Mouse (Mus musculus) forebrain, embryonic 14.5 days (tissue): ENCODE measurements around the gene D17H6S53E. TPM values are rescaled to one million over a fixed set of nuclear protein-coding genes. Genes with fewer than 3 reads are reported as not detected.
"Not testable (repeated sequence)": the region's sequence is repeated elsewhere in the genome, so short reads cannot be mapped to it uniquely, and the experiment has no call there.

Experiments used
- ATAC-seq: fragments of 200-750 bp; cut with Nextera tagmentation; 2 replicates; pipeline ENCODE4 v1.8.0; 2017; ENCODE audit warnings: mild to moderate bottlenecking, moderate library complexity
- DNase-seq: peaks from one replicate; pipeline ENCODE4 v3.0.0-alpha.2; 2015; ENCODE audit warnings: low spot score
- H3K27ac ChIP-seq: fragments of 300-500 bp; sonication (generic); 2 replicates; pipeline ENCODE4 v1.5.1; 2014; ENCODE audit warnings: low read depth, mild to moderate bottlenecking, control low read depth, low read length, moderate library complexity
- H3K27me3 ChIP-seq: fragments of 300-500 bp; sonication (generic); replicated peaks from 2 replicates; pipeline ENCODE4 v1.6.1; 2014; ENCODE audit warnings: low read length, control low read depth, mixed read lengths; ENCODE audit not compliant: control insufficient read depth, insufficient read depth
- H3K36me3 ChIP-seq: fragments of 300-500 bp; sonication (generic); 2 replicates; pipeline ENCODE4 v1.6.1; 2014; ENCODE audit warnings: low read length, control low read depth; ENCODE audit not compliant: control insufficient read depth, insufficient read depth
- H3K4me1 ChIP-seq: fragments of 300-500 bp; sonication (generic); 2 replicates; pipeline ENCODE4 v1.6.1; 2014; ENCODE audit warnings: antibody characterized with exemption, low read length, control low read depth; ENCODE audit not compliant: control insufficient read depth, insufficient read depth
- H3K4me2 ChIP-seq: fragments of 300-500 bp; sonication (generic); 2 replicates; pipeline ENCODE4 v1.6.1; 2014; ENCODE audit warnings: mild to moderate bottlenecking, control low read depth, low read length
- H3K4me3 ChIP-seq: fragments of 300-500 bp; sonication (generic); 2 replicates; pipeline ENCODE4 v1.5.1; 2014; ENCODE audit warnings: low read depth, low read length, control low read depth
- H3K9ac ChIP-seq: fragments of 300-500 bp; sonication (generic); 2 replicates; pipeline ENCODE4 v1.6.1; 2014; ENCODE audit warnings: mild to moderate bottlenecking, low read length, control low read depth, moderate library complexity
- H3K9me3 ChIP-seq: fragments of 300-500 bp; sonication (generic); replicated peaks from 2 replicates; pipeline ENCODE4 v1.6.1; 2016; ENCODE audit warnings: low read length, control low read depth, mixed read lengths; ENCODE audit not compliant: control insufficient read depth
- WGBS: fragments of 180-500 bp; shearing (Covaris S2); extraction: QIAGEN DNeasy Blood & Tissue Kit; methylation state at CpG from one replicate; pipeline ENCODE4 v1.1.7; 2014; 5-methylcytosine and 5-hydroxymethylcytosine counted together
- polyA plus RNA-seq: library from polyadenylated mRNA; unstranded; fragments of >200 nt; fragmentation: Nextera tagmentation; extraction: Ambion mirVana; gene quantifications from 2 replicates; pipeline ENCODE4 v1.2.1, GENCODE M21; 2014

Gene D17H6S53E
- polyA plus RNA-seq, 1 experiment from 2014 or later = 5.5 TPM

DNA sequence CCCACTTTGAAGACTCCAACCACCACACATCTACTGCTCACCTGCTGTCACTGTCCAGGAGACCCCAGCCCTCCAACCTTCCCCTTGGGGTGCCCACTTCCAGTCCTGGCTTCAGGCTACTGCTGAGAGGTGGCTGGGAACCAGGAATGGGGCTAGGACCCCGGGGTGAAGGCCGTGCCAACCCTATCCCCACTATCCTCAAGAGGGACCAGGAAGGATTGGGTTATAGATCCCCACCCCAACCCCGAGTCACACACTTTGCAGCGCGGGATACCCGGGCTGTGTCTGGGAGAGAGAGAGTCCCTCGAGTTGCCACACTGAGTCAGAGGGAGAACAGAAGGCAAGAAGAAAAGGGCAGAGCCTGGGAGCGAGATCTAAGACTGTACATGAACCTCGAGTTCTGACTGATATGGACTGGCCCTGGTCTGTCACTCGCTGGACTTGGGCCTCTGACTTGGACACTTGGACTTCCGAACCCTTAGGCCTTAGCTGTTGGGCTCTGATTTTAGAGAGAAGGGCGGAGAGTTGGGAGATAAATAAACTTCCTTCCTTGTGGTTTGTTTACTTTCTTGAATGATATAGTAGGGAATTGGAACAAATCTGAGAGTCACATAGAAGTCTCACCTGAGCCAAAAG is 1.8 kb upstream of the D17H6S53E start:
- H3K9me3 ChIP-seq, H3K9ac ChIP-seq, H3K27ac ChIP-seq, H3K27me3 ChIP-seq, ATAC-seq, H3K4me3 ChIP-seq, DNase-seq, H3K4me2 ChIP-seq: not testable (repeated sequence)
- 92% methylated on average over 12 of the region's 12 CpGs for WGBS
- Histone ChIP-seq H3K36me3 (peaks cover 26% of the 10 kb centered on the region), H3K4me1 (peaks cover 15% of the 10 kb centered on the region)

DNA sequence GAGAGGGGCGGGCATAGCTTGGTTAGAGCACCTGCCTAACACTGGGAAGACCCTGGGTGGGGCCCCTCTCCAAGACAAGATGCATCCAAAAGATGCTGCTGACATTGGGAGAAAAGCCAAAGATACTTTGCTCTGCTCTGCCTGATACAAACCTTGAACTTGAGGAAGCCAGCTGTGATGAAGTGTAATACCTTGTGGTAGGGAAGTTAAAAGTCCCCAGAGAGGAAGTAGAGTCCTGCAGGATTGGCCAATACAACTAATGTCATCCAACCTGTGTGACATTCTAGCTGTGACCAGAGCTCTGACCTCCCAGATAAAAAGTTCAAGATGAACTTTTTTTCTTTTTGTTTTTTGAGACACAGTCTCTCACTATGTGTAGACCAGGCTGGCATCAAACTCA is 1.1 kb upstream of the D17H6S53E start:
- no peak overlapping the region for H3K9ac ChIP-seq
- H3K4me3 ChIP-seq = no peak overlapping the region
- WGBS = 96% methylated on average over 1 of the region's 1 CpGs
- peaks cover 22% of the 10 kb centered on the region for H3K36me3 ChIP-seq
- H3K9me3 ChIP-seq = no peaks in the 10 kb centered on the region
- DNase-seq (no peak), ATAC-seq (no peak)
- H3K4me1 ChIP-seq = peaks cover 12% of the 10 kb centered on the region
- H3K27ac ChIP-seq = no peak overlapping the region
- 0 out of 2 replicates have a peak overlapping the region, but pooled peaks have one; percentile 62 for H3K4me2 ChIP-seq
- no peaks in the 10 kb centered on the region for H3K27me3 ChIP-seq

DNA sequence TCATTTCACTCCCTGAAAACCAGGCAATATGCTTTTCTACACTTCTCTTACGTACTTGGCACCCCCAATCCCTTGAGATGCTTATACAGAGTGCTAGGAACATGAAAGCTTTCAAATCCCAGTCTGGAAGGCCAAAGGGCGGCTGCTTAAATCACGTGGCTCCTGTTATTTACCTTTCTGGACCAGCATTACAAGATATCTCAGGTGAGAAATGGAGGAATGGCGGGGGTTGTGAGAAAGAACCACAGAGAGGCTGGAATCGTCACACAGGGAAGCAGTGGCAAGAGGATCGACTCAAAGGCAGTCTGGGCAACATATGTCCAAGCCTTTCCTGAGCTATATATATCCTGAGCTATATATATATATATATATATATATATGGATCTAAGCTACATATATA is 595 bp upstream of the D17H6S53E start:
- ATAC-seq = no peak
- H3K9me3 ChIP-seq = no peaks in the 10 kb centered on the region
- no peaks in the 10 kb centered on the region for H3K27me3 ChIP-seq
- no peak overlapping the region for H3K27ac ChIP-seq
- peaks cover 26% of the 10 kb centered on the region for H3K36me3 ChIP-seq
- H3K4me1 ChIP-seq = peaks cover 7% of the 10 kb centered on the region; the same call in 1 of the 2 replicates
- WGBS = 35% methylated on average over 6 of the region's 6 CpGs
- no peak for DNase-seq
- H3K4me3 ChIP-seq = peak overlapping the region; percentile 49
- peak overlapping the region; percentile 84 for H3K9ac ChIP-seq
- peak overlapping the region; percentile 62 for H3K4me2 ChIP-seq

DNA sequence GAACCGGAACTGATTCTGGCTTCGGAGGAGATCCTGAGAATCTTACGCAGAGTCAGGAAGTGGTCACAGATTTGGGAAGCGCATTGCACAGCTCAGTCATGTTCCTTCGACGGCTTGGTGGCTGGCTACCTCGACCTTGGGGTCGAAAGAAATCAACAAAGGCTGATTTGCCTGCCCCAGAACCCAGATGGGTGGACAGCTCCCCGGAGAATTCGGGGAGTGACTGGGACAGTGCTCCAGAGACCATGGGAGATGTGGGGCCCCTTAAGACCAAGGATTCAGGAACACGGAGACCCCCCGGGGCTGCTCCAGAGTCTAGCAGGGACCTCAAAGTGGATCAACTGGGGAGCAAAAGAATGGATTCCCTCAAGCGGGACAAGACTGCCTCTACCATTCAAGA is 844 bp downstream of the D17H6S53E start:
- Histone ChIP-seq H3K4me1 (peaks cover 7% of the 10 kb centered on the region; the same call in 1 of the 2 replicates), H3K36me3 (peaks cover 26% of the 10 kb centered on the region), H3K9ac (peak overlapping the region; percentile 84), H3K27me3 (no peaks in the 10 kb centered on the region), H3K4me2 (peak overlapping the region; percentile 62), H3K27ac (no peak overlapping the region), H3K9me3 (no peaks in the 10 kb centered on the region), H3K4me3 (peak overlapping the region; percentile 49)
- DNase-seq (no peak), ATAC-seq (no peak)
- WGBS = 80% methylated on average over 13 of the region's 13 CpGs

DNA sequence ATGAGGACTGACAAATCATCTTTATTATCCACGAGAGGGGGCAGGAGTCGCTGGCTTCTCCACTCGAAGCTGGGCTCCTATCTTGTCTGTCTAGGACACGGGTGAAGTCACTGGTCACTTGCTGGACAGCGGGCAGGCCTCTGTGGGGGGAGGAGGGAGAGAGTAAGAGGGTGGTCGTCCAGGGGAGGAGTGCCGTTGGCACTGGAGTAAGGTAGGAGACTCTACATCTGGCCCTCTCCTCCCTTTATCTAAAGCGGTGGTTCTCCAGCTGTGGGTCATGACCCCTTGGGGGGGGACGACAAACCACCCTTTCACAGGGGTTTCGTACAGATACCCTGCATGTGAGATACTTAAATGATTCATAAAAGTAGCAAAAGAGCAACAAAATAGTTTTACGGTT is 2.8 kb downstream of the D17H6S53E start:
- H3K36me3 ChIP-seq = peaks cover 20% of the 10 kb centered on the region; the same call in 1 of the 2 replicates
- no peak overlapping the region for H3K4me2 ChIP-seq
- H3K27me3 ChIP-seq = no peaks in the 10 kb centered on the region
- no peak overlapping the region for H3K9ac ChIP-seq
- ATAC-seq = no peak
- 82% methylated on average over 11 of the region's 11 CpGs for WGBS
- H3K27ac ChIP-seq = no peak overlapping the region
- H3K9me3 ChIP-seq = no peaks in the 10 kb centered on the region
- peaks cover 7% of the 10 kb centered on the region; the same call in 1 of the 2 replicates for H3K4me1 ChIP-seq
- no peak overlapping the region for H3K4me3 ChIP-seq
- no peak for DNase-seq

DNA sequence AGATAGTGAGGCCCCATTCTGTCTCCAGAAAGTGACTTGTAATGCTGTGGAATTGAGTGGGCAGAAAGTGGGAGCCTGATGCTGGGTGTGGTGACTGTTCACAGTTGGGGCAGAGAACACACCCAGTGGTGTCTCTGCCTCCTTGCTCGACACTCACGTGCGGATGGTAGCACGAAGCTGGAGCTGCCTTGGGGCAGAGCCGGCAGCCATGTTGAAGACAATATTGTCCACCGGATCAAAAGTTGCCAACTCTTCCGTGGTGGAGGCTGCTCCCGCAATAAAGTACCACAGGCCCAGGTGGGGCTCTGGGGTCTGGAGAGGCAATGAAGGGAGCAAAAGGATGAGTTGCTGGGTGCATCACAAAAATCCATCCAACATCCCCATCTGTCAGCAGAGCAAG is 4.9 kb downstream of the D17H6S53E start:
- H3K4me3 ChIP-seq = no peak overlapping the region
- no peak for DNase-seq
- no peak overlapping the region for H3K4me2 ChIP-seq
- 95% methylated on average over 8 of the region's 8 CpGs for WGBS
- H3K9ac ChIP-seq = no peak overlapping the region
- no peak overlapping the region for H3K27ac ChIP-seq
- no peak for ATAC-seq
- 0 out of 2 replicates have a peak, but pooled peaks cover 4% of the 10 kb centered on the region for H3K4me1 ChIP-seq
- H3K36me3 ChIP-seq = 0 out of 2 replicates have a peak, but pooled peaks cover 10% of the 10 kb centered on the region
- H3K27me3 ChIP-seq = no peaks in the 10 kb centered on the region
- H3K9me3 ChIP-seq = no peaks in the 10 kb centered on the region

DNA sequence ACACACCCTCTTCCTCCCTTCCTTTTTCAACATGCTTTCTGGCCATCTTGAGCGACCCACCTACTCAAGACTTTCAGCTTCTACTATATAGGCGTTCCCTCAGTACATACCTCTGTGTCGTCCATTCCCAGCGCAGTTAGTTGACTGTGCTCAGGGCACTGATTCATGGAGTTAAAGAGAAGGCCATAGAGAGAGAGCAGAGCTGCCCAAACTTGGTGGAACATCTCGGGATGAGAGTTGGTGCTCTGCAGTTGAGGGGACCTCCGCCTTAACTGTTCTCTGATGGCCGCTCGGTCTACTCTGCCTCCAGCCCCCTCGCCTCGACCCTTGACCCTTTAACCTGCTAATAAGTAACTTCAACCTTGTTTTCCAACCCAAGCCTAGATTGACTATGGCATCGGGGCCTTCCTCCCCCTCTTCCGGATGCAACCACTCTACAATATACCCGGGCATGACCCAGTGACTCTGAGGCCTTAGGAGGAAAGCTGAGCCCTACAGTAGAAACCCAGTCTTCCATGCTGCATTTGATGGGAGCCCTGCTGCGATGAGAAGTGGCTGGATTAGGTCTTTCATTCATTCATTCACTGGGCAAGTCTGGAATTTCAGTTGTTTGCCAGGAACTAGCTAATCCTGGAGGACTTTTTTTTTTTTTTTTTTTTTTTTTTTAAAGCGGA is 5.5 kb downstream of the D17H6S53E start, which contains the start of gene Apom:
TSS of gene Apom (minus strand) at position 551 of the 674 bp plus-strand sequence.
- peaks cover 6% of the 10 kb centered on the region for H3K4me1 ChIP-seq
- H3K9ac ChIP-seq = no peak within 1 kb of the TSS
- H3K36me3 ChIP-seq = 0 out of 2 replicates have a peak, but pooled peaks cover 10% of the 10 kb centered on the region
- H3K4me2 ChIP-seq = no peak within 1 kb of the TSS
- H3K9me3 ChIP-seq = no peaks in the 10 kb centered on the region
- no peak within 1 kb of the TSS for H3K27ac ChIP-seq
- H3K4me3 ChIP-seq = no peak within 1 kb of the TSS
- H3K27me3 ChIP-seq = no peaks in the 10 kb centered on the region
- no peak for ATAC-seq
- no peak for DNase-seq
- WGBS = 83% methylated on average over 15 of the region's 15 CpGs

DNA sequence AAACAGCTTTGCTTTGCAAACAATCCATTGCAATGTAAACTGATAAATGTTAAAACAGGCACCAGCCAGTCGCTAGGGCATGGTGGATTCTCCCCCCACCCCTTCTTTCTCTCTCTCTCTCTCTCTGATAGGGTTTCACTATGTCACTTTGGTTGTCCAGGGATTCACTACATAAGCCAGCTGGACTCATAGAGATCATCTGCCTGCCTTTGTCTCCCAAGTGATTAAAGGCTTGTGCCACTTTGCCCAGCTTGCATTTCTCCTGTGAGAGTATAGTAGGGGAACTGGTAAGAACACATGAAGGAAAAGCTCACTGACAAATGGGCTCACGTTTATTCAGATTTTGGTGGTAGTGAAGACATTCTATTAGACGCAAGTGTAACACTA is 6.0 kb downstream of the D17H6S53E start:
- Histone ChIP-seq H3K27ac (no peak overlapping the region), H3K9me3 (no peaks in the 10 kb centered on the region), H3K9ac (no peak overlapping the region), H3K36me3 (0 out of 2 replicates have a peak, but pooled peaks cover 10% of the 10 kb centered on the region), H3K27me3 (no peaks in the 10 kb centered on the region), H3K4me3 (no peak overlapping the region), H3K4me2 (no peak overlapping the region), H3K4me1 (peaks cover 8% of the 10 kb centered on the region)
- ATAC-seq (no peak), DNase-seq (no peak)
- WGBS = 81% methylated on average over 3 of the region's 3 CpGs

DNA sequence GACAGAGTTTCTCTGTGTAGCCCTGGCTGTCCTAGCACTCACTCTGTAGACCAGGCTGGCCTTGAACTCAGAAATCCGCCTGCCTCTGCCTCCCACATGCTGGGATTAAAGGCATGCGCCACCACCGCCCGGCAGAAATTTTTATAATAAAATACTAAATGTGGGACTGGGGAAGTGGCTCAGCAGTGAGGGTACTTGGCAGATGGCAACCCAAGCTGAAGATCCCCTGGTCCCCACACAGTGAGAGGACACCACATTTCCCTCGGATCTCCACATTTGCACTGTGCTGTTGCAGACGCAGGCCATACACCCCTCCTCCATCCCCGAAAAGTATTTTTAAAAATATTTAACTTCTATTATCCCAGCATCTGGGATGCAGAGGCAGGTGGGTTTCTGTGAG is 7.3 kb downstream of the D17H6S53E start:
- H3K9me3 ChIP-seq = no peaks in the 10 kb centered on the region
- H3K4me3 ChIP-seq = no peak overlapping the region
- no peak for ATAC-seq
- H3K9ac ChIP-seq = no peak overlapping the region
- H3K27ac ChIP-seq = no peak overlapping the region
- H3K4me2 ChIP-seq = no peak overlapping the region
- DNase-seq = no peak
- H3K36me3 ChIP-seq = peaks cover 9% of the 10 kb centered on the region
- no peaks in the 10 kb centered on the region for H3K27me3 ChIP-seq
- 96% methylated on average over 7 of the region's 7 CpGs for WGBS
- peaks cover 9% of the 10 kb centered on the region for H3K4me1 ChIP-seq
